Mouse (Mus musculus): ENCODE results near the gene Pcyt1b. TPM values are rescaled to one million over a fixed set of nuclear protein-coding genes. Genes with fewer than 3 reads are reported as not detected.

Gene Pcyt1b
- polyA plus RNA-seq, 1 experiment from 2014 or later = 3.7 TPM

- no peaks in the 10 kb centered on the region for H3K27me3 ChIP-seq (ENCODE audit: control insufficient read depth, insufficient read depth, low read length)
- no peaks in the 10 kb centered on the region for H3K9me3 ChIP-seq (ENCODE audit: control insufficient read depth, low read length)
- no peak overlapping the region for H3K9ac ChIP-seq (ENCODE audit: low read length)
- WGBS = 62% methylated on average over 11 of the region's 11 CpGs
- no peak overlapping the region for H3K4me3 ChIP-seq (ENCODE audit: low read depth, low read length)
- H3K36me3 ChIP-seq (ENCODE audit: control insufficient read depth, insufficient read depth, low read length) = no peaks in the 10 kb centered on the region
- DNase-seq (ENCODE audit: low spot score) (no peak), ATAC-seq (ENCODE audit: insufficient number of reproducible peaks, low FRiP score, low TSS enrichment, low read depth) (no peak)
- no peaks in the 10 kb centered on the region for H3K4me1 ChIP-seq (ENCODE audit: control insufficient read depth, insufficient read depth, low read length)
- H3K27ac ChIP-seq (replicated peaks; ENCODE audit: low read depth, low read length) = no peak overlapping the region
- H3K4me2 ChIP-seq (ENCODE audit: low read depth, severe bottlenecking) = no peak overlapping the region
These were observed 100.7 kb downstream of the Pcyt1b start for GRCm38 (mm10) chrX:93755210-93755842.

- Histone ChIP-seq H3K4me3 (ENCODE audit: low read depth, low read length) (no peak overlapping the region), H3K27me3 (ENCODE audit: control insufficient read depth, insufficient read depth, low read length) (no peaks in the 10 kb centered on the region), H3K9ac (ENCODE audit: low read length) (no peak overlapping the region), H3K36me3 (ENCODE audit: control insufficient read depth, insufficient read depth, low read length) (no peaks in the 10 kb centered on the region), H3K9me3 (ENCODE audit: control insufficient read depth, low read length) (no peaks in the 10 kb centered on the region), H3K4me2 (ENCODE audit: low read depth, severe bottlenecking) (no peak overlapping the region), H3K4me1 (ENCODE audit: control insufficient read depth, insufficient read depth, low read length) (no peaks in the 10 kb centered on the region), H3K27ac (replicated peaks; ENCODE audit: low read depth, low read length) (no peak overlapping the region)
- no peak for DNase-seq (ENCODE audit: low spot score)
- ATAC-seq (ENCODE audit: insufficient number of reproducible peaks, low FRiP score, low TSS enrichment, low read depth) = no peak
- 77% methylated on average over 7 of the region's 7 CpGs for WGBS
These were observed 102.3 kb downstream of the Pcyt1b start for GRCm38 (mm10) chrX:93756867-93757455.

GRCm38 (mm10) chrX:93760770-93761169 lies 106.1 kb downstream of the Pcyt1b start:
- H3K27ac ChIP-seq (replicated peaks; ENCODE audit: low read depth, low read length) = no peak overlapping the region
- 88% methylated on average over 3 of the region's 3 CpGs for WGBS
- H3K4me3 ChIP-seq (ENCODE audit: low read depth, low read length) = no peak overlapping the region
- DNase-seq (ENCODE audit: low spot score) (no peak), ATAC-seq (ENCODE audit: insufficient number of reproducible peaks, low FRiP score, low TSS enrichment, low read depth) (no peak)
- H3K4me2 ChIP-seq (ENCODE audit: low read depth, severe bottlenecking) = no peak overlapping the region
- no peaks in the 10 kb centered on the region for H3K4me1 ChIP-seq (ENCODE audit: control insufficient read depth, insufficient read depth, low read length)
- H3K27me3 ChIP-seq (ENCODE audit: control insufficient read depth, insufficient read depth, low read length) = no peaks in the 10 kb centered on the region
- H3K36me3 ChIP-seq (ENCODE audit: control insufficient read depth, insufficient read depth, low read length) = no peaks in the 10 kb centered on the region
- H3K9ac ChIP-seq (ENCODE audit: low read length) = no peak overlapping the region
- H3K9me3 ChIP-seq (ENCODE audit: control insufficient read depth, low read length) = no peaks in the 10 kb centered on the region

GRCm38 (mm10) chrX:93789562-93789961 lies 134.9 kb downstream of the Pcyt1b start:
- Histone ChIP-seq H3K9ac (ENCODE audit: low read length) (no peak overlapping the region), H3K4me1 (ENCODE audit: control insufficient read depth, insufficient read depth, low read length) (no peaks in the 10 kb centered on the region), H3K36me3 (ENCODE audit: control insufficient read depth, insufficient read depth, low read length) (no peaks in the 10 kb centered on the region), H3K4me3 (ENCODE audit: low read depth, low read length) (no peak overlapping the region), H3K27me3 (ENCODE audit: control insufficient read depth, insufficient read depth, low read length) (no peaks in the 10 kb centered on the region), H3K4me2 (ENCODE audit: low read depth, severe bottlenecking) (no peak overlapping the region), H3K27ac (replicated peaks; ENCODE audit: low read depth, low read length) (no peak overlapping the region), H3K9me3 (ENCODE audit: control insufficient read depth, low read length) (no peaks in the 10 kb centered on the region)
- WGBS = 79% methylated on average over 1 of the region's 1 CpGs
- DNase-seq (ENCODE audit: low spot score) (no peak), ATAC-seq (ENCODE audit: insufficient number of reproducible peaks, low FRiP score, low TSS enrichment, low read depth) (no peak)

GRCm38 (mm10) chrX:93793168-93793567 lies 138.5 kb downstream of the Pcyt1b start:
- Histone ChIP-seq H3K4me1 (ENCODE audit: control insufficient read depth, insufficient read depth, low read length) (no peaks in the 10 kb centered on the region), H3K4me2 (ENCODE audit: low read depth, severe bottlenecking) (no peak overlapping the region), H3K4me3 (ENCODE audit: low read depth, low read length) (no peak overlapping the region), H3K9me3 (ENCODE audit: control insufficient read depth, low read length) (no peaks in the 10 kb centered on the region), H3K27me3 (ENCODE audit: control insufficient read depth, insufficient read depth, low read length) (no peaks in the 10 kb centered on the region), H3K9ac (ENCODE audit: low read length) (no peak overlapping the region), H3K36me3 (ENCODE audit: control insufficient read depth, insufficient read depth, low read length) (no peaks in the 10 kb centered on the region), H3K27ac (replicated peaks; ENCODE audit: low read depth, low read length) (no peak overlapping the region)
- DNase-seq (ENCODE audit: low spot score) = peak; percentile 61
- ATAC-seq (ENCODE audit: insufficient number of reproducible peaks, low FRiP score, low TSS enrichment, low read depth) = no peak

Other genes starting within 250 kb of the Pcyt1b start
- gene Pola1, start 22.7 kb upstream of the Pcyt1b start, polyA plus RNA-seq (2014; fragmentation: Nextera tagmentation; extraction: Ambion mirVana) = 26.2 and 34.5 TPM in 2 replicates
- 86.2 and 87.3 TPM in 2 replicates for gene Pdk3, start 177.3 kb downstream of the Pcyt1b start, polyA plus RNA-seq (2014; fragmentation: Nextera tagmentation; extraction: Ambion mirVana)